Mouse (Mus musculus): Measurements from ENCODE around the gene 4931440F15Rik. TPM values are rescaled to one million over a fixed set of nuclear protein-coding genes. Genes with fewer than 3 reads are reported as not detected.

4931440F15Rik gene
- polyA plus RNA-seq, 1 experiment from 2014 or later, result not detected

- WGBS (ENCODE audit: missing documents), result 93% methylated on average over 1 of the region's 1 CpGs
- Histone ChIP-seq H3K4me3 (ENCODE audit: inconsistent target) (no peak overlapping the region), H3K27ac (no peak overlapping the region), H3K36me3 (ENCODE audit: inconsistent target) (no peaks in the 10 kb centered on the region), H3K79me2 (ENCODE audit: inconsistent target) (no peaks in the 10 kb centered on the region)
Measured at GRCm38 (mm10) chr11:29813267-29813666, 12.2 kb downstream of the 4931440F15Rik start.

- Histone ChIP-seq H3K36me3 (ENCODE audit: inconsistent target) (no peaks in the 10 kb centered on the region), H3K4me3 (ENCODE audit: inconsistent target) (no peak overlapping the region), H3K27ac (no peak overlapping the region), H3K79me2 (ENCODE audit: inconsistent target) (no peaks in the 10 kb centered on the region)
- 96% methylated on average over 3 of the region's 3 CpGs for WGBS (ENCODE audit: missing documents)
Measured at GRCm38 (mm10) chr11:29812475-29812874, 13.0 kb downstream of the 4931440F15Rik start.

GRCm38 (mm10) chr11:29810324-29810723 lies 15.1 kb downstream of the 4931440F15Rik start:
- H3K36me3 ChIP-seq (ENCODE audit: inconsistent target), result no peaks in the 10 kb centered on the region
- no peaks in the 10 kb centered on the region for H3K79me2 ChIP-seq (ENCODE audit: inconsistent target)
- H3K4me3 ChIP-seq (ENCODE audit: inconsistent target), result no peak overlapping the region
- H3K27ac ChIP-seq, result no peak overlapping the region
- 70% methylated on average over 3 of the region's 3 CpGs for WGBS (ENCODE audit: missing documents)

- no peak overlapping the region; the same call in 1 of the 2 replicates for H3K4me3 ChIP-seq (ENCODE audit: inconsistent target)
- H3K36me3 ChIP-seq (ENCODE audit: inconsistent target), result no peaks in the 10 kb centered on the region
- 70% methylated on average over 7 of the region's 7 CpGs for WGBS (ENCODE audit: missing documents)
Measured at GRCm38 (mm10) chr11:29808981-29809589, 16.4 kb downstream of the 4931440F15Rik start.

GRCm38 (mm10) chr11:29808173-29808980 lies 17.1 kb downstream of the 4931440F15Rik start:
- WGBS (ENCODE audit: missing documents), result 49% methylated on average over 9 of the region's 9 CpGs
- Histone ChIP-seq H3K36me3 (ENCODE audit: inconsistent target) (no peaks in the 10 kb centered on the region), H3K79me2 (ENCODE audit: inconsistent target) (no peaks in the 10 kb centered on the region), H3K27ac (peak overlapping the region; percentile 87), H3K4me3 (ENCODE audit: inconsistent target) (no peak overlapping the region; the same call in 1 of the 2 replicates)

More at GRCm38 (mm10) chr11:29808981-29809589, 16.4 kb downstream of the 4931440F15Rik start:
- peak overlapping the region; percentile 87 for H3K27ac ChIP-seq
- no peaks in the 10 kb centered on the region for H3K79me2 ChIP-seq (ENCODE audit: inconsistent target)

GRCm38 (mm10) chr11:29807325-29807724 lies 18.1 kb downstream of the 4931440F15Rik start:
- Histone ChIP-seq H3K36me3 (ENCODE audit: inconsistent target) (no peaks in the 10 kb centered on the region), H3K27ac (peak overlapping the region; percentile 87)
- 97% methylated on average over 5 of the region's 5 CpGs for WGBS (ENCODE audit: missing documents)

GRCm38 (mm10) chr11:29801432-29802427 lies 23.7 kb downstream of the 4931440F15Rik start:
- Histone ChIP-seq H3K36me3 (ENCODE audit: inconsistent target) (no peaks in the 10 kb centered on the region), H3K4me3 (ENCODE audit: inconsistent target) (no peak overlapping the region), H3K79me2 (ENCODE audit: inconsistent target) (no peaks in the 10 kb centered on the region), H3K27ac (no peak overlapping the region)
- 78% methylated on average over 2 of the region's 2 CpGs for WGBS (ENCODE audit: missing documents)

More at GRCm38 (mm10) chr11:29807325-29807724, 18.1 kb downstream of the 4931440F15Rik start:
- Histone ChIP-seq H3K4me3 (ENCODE audit: inconsistent target) (no peak overlapping the region), H3K79me2 (ENCODE audit: inconsistent target) (no peaks in the 10 kb centered on the region)

- 100% methylated on average over 1 of the region's 1 CpGs for WGBS (ENCODE audit: missing documents)
- Histone ChIP-seq H3K36me3 (ENCODE audit: inconsistent target) (no peaks in the 10 kb centered on the region), H3K27ac (no peak overlapping the region), H3K79me2 (ENCODE audit: inconsistent target) (no peaks in the 10 kb centered on the region), H3K4me3 (ENCODE audit: inconsistent target) (no peak overlapping the region)
Measured at GRCm38 (mm10) chr11:29799839-29800238, 25.6 kb downstream of the 4931440F15Rik start.

GRCm38 (mm10) chr11:29795106-29795505 lies 30.4 kb downstream of the 4931440F15Rik start:
- Histone ChIP-seq H3K79me2 (ENCODE audit: inconsistent target) (no peaks in the 10 kb centered on the region), H3K4me3 (ENCODE audit: inconsistent target) (no peak overlapping the region), H3K27ac (no peak overlapping the region), H3K36me3 (ENCODE audit: inconsistent target) (no peaks in the 10 kb centered on the region)
- 94% methylated on average over 6 of the region's 6 CpGs for WGBS (ENCODE audit: missing documents)

- H3K36me3 ChIP-seq (ENCODE audit: inconsistent target), result no peaks in the 10 kb centered on the region
- H3K79me2 ChIP-seq (ENCODE audit: inconsistent target), result no peaks in the 10 kb centered on the region
- no peak overlapping the region for H3K4me3 ChIP-seq (ENCODE audit: inconsistent target)
- 90% methylated on average over 2 of the region's 2 CpGs for WGBS (ENCODE audit: missing documents)
- no peak overlapping the region for H3K27ac ChIP-seq
Measured at GRCm38 (mm10) chr11:29794475-29794874, 31.0 kb downstream of the 4931440F15Rik start.

GRCm38 (mm10) chr11:29790796-29791195 lies 34.7 kb downstream of the 4931440F15Rik start:
- 96% methylated on average over 2 of the region's 2 CpGs for WGBS (ENCODE audit: missing documents)
- Histone ChIP-seq H3K36me3 (ENCODE audit: inconsistent target) (no peaks in the 10 kb centered on the region), H3K79me2 (ENCODE audit: inconsistent target) (no peaks in the 10 kb centered on the region), H3K27ac (no peak overlapping the region), H3K4me3 (ENCODE audit: inconsistent target) (no peak overlapping the region)

GRCm38 (mm10) chr11:29788921-29789638 lies 36.4 kb downstream of the 4931440F15Rik start:
- WGBS (ENCODE audit: missing documents), result 91% methylated on average over 6 of the region's 6 CpGs
- no peak overlapping the region for H3K4me3 ChIP-seq (ENCODE audit: inconsistent target)
- H3K36me3 ChIP-seq (ENCODE audit: inconsistent target), result no peaks in the 10 kb centered on the region
- no peaks in the 10 kb centered on the region for H3K79me2 ChIP-seq (ENCODE audit: inconsistent target)
- H3K27ac ChIP-seq, result no peak overlapping the region

GRCm38 (mm10) chr11:29788499-29788898 lies 37.0 kb downstream of the 4931440F15Rik start:
- no peaks in the 10 kb centered on the region for H3K79me2 ChIP-seq (ENCODE audit: inconsistent target)
- no peak overlapping the region for H3K4me3 ChIP-seq (ENCODE audit: inconsistent target)
- WGBS (ENCODE audit: missing documents), result 100% methylated on average over 1 of the region's 1 CpGs
- H3K36me3 ChIP-seq (ENCODE audit: inconsistent target), result no peaks in the 10 kb centered on the region
- H3K27ac ChIP-seq, result no peak overlapping the region

GRCm38 (mm10) chr11:29787473-29787872 lies 38.0 kb downstream of the 4931440F15Rik start:
- H3K79me2 ChIP-seq (ENCODE audit: inconsistent target), result no peaks in the 10 kb centered on the region
- H3K27ac ChIP-seq, result peak overlapping the region; percentile 70
- H3K4me3 ChIP-seq (ENCODE audit: inconsistent target), result no peak overlapping the region
- H3K36me3 ChIP-seq (ENCODE audit: inconsistent target), result no peaks in the 10 kb centered on the region
- 34% methylated on average over 5 of the region's 5 CpGs for WGBS (ENCODE audit: missing documents)

All from macrophage (primary cell).